Mouse (Mus musculus) megakaryocyte, embryonic 14.5 days (primary cell): ENCODE measurements around the gene Rtn4.

Source experiments
- FLI1 ChIP-seq: IDR thresholded peaks from 2 replicates; pipeline ENCODE4 v1.6.1; 2012; ENCODE audit warnings: low read length, inconsistent platforms, mixed read lengths
- GATA1 ChIP-seq: IDR thresholded peaks from 3 replicates; pipeline ENCODE4 v1.6.1; 2012; ENCODE audit warnings: mixed read lengths, low read length, inconsistent platforms, borderline replicate concordance

DNA sequence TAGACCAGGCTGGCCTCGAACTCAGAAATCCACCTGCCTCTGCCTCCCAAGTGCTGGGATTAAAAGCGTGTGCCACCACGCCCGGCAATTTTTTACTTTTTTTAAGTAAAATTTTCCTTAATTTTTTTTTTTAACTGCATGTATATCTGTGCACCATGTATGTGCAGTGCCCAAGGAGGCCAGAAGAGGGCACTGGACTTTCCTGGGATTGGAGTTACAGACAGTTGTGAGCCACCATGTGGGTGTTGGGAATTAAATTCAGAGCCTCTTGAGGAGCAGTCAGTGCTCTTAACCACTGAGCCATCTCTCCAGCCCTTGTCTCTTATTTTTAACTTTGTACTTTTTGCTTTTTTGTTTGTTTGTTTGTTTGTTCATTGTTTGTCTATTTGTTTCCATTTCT lies 16.0 kb upstream of the Rtn4 start:
- no peak for TF ChIP-seq GATA1
- TF ChIP-seq FLI1 = no peak
